In the genomic region with DNA sequence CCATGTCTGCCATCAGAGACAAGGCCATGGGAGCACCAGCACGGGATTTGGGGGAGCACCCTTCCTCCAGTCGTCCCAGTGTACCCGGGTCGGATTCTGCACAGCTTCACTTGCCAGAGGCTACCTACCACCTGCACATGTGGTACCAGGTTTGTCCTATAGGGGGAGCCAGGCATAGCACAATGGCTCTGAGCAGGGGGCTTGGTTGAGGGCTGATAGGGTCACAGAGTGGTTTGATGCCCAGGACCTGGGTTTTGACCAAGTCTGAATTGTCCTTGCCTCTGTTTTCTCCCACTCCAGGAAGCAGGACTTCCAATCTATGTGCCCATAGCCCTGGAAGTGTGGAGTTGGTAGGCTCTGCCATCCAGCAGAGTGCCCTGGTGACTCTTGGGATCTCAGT, we compare ENCODE assay signal across 1 mouse cellular context.
TF ChIP-seq lines count a peak whose summit lies in the region.

No protein-coding gene starts in this region.

TF ChIP-seq in CH12.LX, 34 proteins besides CTCF, POLR2A, EP300 and RAD21:
- TF ChIP-seq BHLHE40 (IDR thresholded peaks at IDR 0.05; ENCODE audit: low read depth, low read length) (no peak), ETS1 (conservative IDR thresholded peaks at IDR 0.05; ENCODE audit: low read depth, low read length) (no peak), PAX5 (IDR thresholded peaks at IDR 0.05; ENCODE audit: low read length) (no peak)
